Mouse (Mus musculus): Measurements from ENCODE around the gene Vrk2. TPM values are rescaled to one million over a fixed set of nuclear protein-coding genes. Genes with fewer than 3 reads are reported as not detected.

The Vrk2 gene
- total RNA-seq, 2 experiments from 2014 or later, result 43.1 to 45.4 TPM

DNA sequence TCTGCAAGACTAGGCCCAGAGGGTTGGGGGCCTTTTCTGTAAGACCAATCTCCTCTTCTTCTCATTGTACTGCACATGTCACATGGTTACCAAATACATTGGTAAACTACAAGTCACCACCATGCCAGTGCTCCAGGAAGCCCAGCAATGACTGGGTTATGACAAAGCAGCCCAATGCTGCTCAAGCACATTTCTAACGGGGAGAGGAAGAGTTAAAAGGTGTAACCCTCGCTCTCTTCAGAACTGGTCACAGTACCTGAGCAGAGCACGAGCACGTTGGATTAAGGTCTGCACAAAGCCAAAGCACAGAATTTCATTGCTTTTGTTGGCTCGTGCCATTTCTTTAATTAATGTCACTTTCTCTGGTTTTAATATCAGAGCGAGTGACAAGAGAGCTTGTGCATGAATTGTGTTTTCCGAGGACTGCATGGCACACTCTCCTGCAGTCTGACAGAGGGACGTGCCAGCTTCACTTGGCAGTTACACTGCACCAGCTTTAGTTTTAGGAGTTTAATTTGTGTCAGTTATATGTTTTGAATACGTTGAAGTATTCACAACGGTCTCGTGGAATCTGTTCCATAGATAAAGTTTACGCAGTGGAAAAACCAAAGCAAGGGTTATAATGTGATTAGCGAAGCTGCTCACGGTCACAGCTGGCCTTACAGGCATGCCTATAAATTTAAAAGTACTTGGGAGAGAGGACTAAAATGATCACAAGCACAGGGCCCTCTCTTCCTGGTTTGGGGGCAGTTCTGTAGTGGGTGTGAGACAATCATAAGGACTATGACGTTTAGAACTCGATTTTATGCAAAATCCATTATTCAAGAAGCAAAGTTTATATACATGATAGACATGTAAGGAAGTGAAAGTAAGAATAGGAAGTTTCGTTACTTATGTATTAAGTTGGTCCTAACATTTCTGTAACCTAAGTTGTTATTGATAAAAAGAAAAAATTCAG is 8.1 kb downstream of the Vrk2 start:
- peak; percentile 70 for ATAC-seq (replicated peaks; ENCODE audit: poor library complexity)

DNA sequence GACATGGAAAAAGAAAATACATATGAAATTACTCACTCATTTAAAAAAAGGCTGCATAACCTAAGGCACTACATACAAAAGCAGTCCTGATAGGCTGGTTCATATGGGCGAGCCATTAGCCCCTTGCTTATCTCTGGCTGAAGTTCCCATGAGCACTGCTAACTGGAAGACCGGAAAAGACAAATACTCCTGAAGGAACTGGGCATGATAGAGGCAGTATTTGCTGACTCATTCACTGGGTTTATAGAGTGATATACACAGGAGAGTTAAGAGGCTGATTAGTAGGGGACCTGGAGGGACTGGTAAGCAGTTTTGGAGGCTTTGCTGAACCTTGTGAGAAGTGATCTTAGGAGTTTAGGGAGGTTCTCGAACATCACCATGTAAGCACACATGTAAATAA is 42.2 kb downstream of the Vrk2 start:
- no peak for ATAC-seq (replicated peaks; ENCODE audit: poor library complexity)

DNA sequence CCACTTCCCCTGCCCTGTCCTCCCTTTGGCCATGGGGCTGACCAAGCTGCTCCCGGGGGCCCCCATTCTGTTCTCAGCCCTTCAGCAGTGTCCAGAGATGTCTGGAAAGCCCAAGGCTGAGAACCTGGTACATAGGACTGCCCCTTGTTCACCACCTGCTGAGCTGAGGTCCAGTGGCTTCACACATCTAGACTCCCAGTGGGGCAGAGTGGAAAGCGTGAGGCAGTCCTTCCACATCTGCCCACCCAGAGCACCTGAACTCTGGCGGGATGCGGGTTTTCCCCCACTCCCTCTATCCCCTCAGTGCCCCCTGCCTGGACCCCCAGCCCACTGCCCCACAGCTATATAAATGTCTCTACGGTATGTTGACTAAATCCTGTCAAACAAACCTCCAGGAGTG is 56.0 kb downstream of the Vrk2 start:
- no peak for ATAC-seq (replicated peaks; ENCODE audit: poor library complexity)

DNA sequence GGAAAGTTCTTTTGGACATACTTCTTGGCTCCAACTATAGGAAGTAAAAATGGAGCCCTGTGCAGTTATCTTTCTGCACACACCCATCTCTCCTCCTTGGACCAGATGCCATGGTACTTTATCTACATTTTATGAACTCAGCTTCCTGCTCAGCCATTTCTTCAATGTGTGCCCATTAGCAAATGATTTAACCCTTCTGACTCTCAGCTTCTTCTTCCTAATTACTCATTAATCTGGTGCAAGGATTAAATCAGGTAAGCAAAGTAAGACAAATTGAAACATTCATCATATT is 60.0 kb downstream of the Vrk2 start:
- peak; percentile 89 for ATAC-seq (replicated peaks; ENCODE audit: poor library complexity)

DNA sequence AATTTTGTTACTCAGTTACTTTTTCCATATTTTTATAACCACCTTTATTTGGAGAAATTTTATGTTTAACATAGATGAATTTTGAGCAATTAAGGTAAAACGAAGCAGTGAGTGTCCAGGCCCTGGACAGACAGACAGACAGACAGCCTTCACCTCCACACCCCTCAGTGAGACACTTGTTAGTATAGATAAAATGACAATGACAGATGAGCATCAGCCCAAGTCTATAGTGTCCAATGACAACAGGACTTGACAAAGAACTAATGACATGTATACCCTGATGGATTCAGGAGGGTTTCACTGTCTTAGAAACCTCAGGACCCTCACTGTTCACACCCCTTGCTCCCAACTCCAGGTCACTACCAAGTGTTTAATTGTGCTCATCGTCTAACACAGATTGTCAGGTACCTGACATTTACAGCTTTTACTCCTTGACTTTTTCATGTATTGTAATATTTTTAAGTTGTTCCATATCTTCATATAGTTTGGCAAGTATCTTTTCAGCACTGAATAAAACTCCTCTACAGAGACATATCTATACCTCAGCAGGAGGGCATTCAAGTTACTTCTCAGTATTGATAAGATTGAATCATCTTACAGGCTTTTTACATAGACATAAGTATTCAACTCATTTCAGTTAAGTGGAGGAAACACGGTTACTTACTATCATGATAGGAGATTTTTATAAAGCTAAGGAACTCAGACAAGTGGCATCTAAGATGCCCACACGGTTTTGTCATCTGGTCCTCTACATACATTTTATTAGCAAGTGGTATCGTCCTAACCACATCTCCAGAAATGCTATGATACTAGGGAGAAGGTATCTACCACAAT is 60.6 kb downstream of the Vrk2 start:
- ATAC-seq (replicated peaks; ENCODE audit: poor library complexity), result peak; percentile 68

DNA sequence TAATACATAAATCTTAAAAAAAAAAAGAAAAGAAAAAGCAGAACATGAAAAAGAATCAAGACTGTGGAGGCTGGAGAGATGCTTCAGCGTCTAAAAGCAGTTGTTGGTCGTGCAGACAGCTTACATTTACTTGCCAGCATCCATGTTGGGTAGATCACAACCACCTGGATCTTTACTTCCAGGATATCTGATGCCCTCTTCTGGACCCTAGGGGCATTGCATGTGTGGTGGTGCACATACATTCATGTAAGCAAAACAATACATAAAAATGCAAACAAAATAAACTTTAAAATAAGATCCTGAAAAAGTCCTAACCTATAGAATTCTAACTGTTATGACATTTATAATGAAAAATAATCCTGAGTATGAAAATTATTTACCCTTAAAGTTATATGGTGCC is 66.9 kb downstream of the Vrk2 start:
- ATAC-seq (replicated peaks; ENCODE audit: poor library complexity), result peak; percentile 52; the same call in 1 of the 2 replicates

DNA sequence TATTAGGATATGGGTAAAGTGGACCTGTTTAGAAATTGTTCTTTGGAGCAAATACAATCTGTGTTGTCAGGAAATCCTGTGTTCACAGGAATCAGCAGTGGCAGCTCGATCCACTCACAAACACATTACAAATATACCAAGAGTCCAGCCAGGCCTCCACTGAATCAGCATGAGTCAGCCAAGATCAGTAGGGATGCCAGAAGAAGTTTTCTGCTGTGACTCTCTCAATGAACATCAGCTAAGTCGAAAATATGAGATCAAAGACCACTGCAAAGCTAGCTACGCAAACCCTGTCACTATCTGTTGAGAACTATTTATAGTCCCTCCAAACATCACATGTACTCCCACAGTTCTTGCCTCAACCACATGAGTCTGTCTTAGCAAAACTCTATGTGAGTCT is 74.8 kb downstream of the Vrk2 start:
- no peak for ATAC-seq (replicated peaks; ENCODE audit: poor library complexity)

DNA sequence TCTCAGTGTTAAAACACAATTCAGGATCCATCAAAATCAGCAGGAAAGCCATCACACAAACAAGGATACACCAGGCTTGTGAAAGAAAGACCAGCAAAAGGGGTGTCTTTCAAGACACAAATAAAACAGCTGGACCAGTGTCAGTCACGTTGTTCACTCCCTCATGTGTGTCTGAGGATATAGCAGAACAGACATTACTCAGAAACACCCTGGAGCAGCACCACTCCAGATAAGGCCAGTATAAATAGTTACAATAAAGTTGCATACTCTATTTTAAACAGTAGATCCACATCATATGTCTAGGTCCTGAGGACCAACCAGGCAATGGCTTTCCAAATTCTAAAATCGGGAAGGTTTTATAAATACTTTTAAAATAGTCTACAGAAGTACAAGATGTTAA is 77.7 kb downstream of the Vrk2 start:
- no peak for ATAC-seq (replicated peaks; ENCODE audit: poor library complexity)

DNA sequence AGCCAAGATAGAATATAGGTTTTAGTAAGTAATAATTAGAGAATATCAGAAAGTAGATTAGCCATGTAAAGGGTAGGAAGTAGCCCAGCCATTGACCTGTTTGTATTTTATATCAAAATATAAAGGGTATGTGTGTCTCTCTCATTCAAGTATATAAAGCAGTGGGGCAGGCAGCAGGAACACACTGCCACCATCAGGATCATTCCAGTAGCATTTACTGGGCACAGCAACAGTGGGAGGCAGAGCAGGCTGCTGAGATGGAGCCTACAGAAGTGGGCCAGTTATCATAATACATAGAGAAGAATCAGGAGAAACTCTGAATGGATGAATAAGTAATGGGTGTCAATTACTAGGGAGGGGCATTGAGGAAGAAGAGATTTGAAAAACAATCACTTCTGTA is 80.1 kb downstream of the Vrk2 start:
- ATAC-seq (replicated peaks; ENCODE audit: poor library complexity), result no peak

DNA sequence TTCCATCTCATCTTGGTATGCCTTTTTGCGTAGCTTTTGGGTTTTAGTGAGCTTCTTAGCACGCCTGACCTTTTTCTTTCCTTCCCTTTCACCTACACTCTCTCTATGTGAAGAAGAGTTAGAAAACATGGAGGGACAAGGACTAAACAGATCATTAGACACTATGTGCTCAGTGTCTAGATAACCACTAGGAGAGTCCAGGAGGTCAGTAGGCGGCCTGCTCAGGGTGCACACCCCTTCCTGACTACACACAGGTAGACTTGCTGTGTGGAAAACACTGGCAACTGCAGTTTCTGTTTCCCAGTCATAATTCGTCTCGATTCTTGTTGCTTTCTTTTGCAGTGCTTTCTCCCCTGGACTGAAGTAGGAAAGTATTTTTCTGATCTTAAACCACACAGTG is 97.8 kb downstream of the Vrk2 start:
- ATAC-seq (replicated peaks; ENCODE audit: poor library complexity), result no peak

DNA sequence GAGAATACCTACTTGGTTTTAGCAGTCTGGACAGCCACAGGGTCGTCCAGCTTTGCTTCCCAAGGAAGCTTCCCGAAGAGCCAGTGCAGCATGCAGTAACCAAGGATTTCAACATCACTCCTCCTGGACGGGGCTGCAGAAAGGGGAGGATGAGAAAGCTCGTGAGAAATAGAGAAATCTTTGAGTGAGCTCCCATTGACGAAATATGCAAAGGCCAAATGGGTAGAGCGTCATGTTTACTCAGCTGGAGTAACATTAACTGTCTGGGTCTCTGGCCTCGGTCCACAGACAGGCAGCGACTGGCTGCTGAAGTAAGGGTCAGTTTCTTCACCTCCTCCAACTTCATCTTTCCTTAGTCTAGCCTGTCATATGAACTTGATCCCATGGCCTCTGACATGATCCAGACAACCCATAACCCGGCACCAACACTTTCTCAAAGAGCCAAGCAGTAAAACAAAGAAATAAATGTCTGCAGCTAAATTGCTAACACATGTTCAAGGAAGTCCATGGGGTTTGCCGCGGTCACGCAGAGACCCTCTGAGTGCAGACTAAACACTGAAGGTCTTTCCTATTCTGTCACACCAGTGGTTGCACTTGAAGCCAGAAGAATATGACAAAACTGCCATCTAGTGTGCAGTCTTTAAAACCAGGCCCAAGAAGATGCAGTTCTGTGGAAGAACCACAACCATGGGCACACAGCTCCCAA is 103.9 kb downstream of the Vrk2 start:
- peak; percentile 46; the same call in 1 of the 2 replicates for ATAC-seq (replicated peaks; ENCODE audit: poor library complexity)

DNA sequence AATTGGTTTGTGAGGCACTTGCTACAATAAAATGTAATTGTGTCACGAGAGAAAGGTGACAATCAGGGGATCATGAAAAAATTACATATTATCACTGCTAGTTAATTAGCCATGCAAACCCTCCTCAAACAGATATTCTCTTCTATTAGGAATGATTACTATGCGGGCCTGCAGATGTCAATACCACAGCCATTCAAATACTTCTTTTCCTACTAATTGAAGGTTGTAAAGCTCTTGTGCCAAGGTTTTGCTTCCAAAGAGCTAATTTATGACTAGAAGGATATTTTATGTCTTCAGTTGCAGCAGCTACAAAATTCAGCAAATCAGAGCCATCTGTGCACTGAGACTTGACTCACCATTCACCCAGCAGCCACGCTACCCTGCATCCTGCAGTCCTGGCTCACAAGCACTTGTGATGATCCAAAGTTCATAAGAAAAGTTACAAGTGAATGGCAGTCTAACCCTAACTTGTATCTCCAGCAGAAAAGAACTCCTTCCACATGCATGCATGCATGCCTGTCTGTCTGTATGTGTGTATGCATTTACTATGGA is 112.0 kb downstream of the Vrk2 start:
- no peak for ATAC-seq (replicated peaks; ENCODE audit: poor library complexity)

DNA sequence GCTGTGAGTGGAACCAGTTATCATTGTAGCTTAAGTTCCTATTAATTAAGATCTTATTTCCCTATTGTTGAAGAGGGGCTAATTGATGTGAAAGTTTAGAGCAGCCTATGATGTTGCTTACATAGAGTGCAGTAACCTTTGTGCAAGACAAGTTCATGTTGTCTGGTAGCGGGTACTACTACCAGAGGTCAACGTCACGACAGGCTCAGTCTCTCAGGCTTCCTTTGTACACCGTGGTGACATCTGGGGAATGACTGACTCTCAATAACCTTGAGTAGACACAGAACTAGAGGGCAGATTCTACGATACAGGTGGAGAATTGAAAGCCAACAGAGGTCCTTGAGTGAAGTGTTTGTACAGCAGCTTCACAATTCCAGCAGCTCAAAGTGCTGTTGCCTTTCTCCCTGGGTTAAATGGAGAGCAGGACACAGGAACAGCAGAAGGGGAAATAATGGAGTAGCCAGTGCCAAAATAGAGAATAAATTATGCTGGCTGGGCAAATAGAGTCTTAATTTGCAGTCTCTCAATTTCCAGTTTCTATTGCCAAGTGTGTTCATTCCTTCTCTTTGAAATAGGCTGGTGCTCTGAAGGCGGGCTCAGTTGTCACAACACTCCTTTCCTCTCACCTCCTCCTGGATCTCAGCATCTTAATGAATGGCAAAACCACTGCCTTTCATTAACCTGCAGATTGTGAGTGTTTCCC is 116.6 kb downstream of the Vrk2 start:
- no peak for ATAC-seq (replicated peaks; ENCODE audit: poor library complexity)

DNA sequence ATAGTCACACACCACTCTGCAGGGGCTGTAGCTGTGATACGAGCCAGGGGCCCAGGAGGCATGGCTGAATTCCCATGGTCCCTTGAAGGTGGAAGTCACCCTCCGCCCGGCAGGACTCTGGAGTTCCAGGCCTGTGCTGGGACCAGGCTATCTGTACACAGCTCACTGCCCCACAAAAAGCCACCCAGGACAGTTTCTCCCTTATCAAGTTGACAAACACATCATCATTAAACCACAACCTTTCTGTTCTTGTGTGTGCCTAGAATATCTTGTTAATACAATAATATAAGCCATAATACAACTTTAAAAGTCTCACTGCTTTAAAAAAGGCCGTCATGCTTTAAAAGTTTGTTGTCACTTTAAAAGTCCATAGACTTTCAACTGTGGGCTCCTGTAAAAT is 139.7 kb downstream of the Vrk2 start:
- ATAC-seq (replicated peaks; ENCODE audit: poor library complexity), result peak; percentile 52

DNA sequence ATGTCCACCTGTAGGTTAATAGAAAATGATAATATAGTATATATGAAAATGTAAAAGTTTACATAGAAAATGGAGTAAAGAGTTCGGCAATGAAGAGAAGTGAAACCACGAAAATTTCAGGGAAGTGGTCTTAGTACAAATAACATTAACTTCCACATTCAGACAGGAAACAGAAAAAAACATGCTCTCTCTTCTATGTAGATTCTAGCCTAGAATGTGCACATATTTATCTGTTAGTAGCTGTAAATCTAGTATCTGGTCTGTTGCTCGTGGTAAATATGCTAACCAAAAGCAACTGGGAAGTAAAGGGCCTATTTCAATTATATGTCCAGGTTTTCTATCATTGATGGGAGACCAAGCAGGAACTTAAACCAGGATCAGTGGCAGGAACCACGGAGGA is 141.1 kb downstream of the Vrk2 start:
- peak; percentile 62 for ATAC-seq (replicated peaks; ENCODE audit: poor library complexity)

DNA sequence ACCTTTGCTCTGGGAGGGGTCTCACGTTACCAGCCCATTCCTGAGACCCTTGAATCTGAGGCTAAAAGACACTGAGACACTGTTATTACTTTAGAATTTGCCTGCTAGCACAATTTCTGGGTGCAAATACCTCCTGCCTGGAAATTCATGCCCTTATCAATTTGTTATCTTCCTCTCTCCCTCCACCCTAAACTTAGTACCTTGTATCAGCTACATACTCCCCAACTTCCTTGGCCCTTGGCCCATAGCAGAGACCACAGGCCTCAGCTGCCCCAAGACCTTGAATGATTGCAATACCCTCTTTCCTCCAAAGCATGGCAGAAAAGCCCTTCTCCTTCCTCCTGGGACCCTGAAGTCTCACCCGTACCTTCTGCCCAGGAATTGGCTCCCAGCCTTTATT is 142.6 kb downstream of the Vrk2 start:
- ATAC-seq (replicated peaks; ENCODE audit: poor library complexity), result peak; percentile 65

DNA sequence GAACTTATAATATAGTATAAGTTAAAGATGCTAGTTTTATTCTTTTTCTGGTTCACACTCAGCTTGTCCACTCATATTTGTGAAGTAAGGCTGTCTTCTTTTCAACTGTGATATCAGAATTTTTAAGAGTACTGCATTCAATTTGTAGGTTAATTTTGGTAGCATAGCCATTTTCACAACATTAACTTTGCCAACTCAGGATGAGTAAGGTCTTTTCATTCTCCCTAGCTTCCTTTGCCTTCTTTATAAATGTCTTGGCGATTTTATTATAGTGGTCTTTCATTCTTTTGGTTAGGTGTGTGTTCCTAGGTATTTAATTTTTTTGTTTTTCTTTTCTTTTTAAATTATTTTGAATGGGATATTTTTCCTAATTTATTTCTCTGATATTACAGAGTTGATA is 143.2 kb downstream of the Vrk2 start:
- no peak for ATAC-seq (replicated peaks; ENCODE audit: poor library complexity)

DNA sequence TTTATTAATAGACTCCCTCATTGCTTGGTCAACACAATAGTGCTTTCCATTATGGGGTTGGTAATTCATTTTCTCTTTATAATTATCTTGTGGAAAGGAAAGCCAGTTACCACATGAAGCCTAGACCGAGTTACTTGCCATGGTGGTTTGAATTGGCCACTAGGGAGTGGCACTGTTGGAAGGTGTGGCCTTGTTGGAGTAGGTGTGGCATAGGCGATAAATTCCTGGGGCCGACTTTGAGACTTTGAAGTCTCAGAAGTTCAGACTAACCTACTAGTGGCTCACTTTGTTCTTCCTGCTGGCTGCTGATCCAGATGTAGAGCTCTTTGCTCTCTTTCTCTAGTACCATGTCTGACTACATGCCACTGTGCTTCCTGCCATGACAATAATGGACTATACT is 144.0 kb downstream of the Vrk2 start:
- no peak for ATAC-seq (replicated peaks; ENCODE audit: poor library complexity)

DNA sequence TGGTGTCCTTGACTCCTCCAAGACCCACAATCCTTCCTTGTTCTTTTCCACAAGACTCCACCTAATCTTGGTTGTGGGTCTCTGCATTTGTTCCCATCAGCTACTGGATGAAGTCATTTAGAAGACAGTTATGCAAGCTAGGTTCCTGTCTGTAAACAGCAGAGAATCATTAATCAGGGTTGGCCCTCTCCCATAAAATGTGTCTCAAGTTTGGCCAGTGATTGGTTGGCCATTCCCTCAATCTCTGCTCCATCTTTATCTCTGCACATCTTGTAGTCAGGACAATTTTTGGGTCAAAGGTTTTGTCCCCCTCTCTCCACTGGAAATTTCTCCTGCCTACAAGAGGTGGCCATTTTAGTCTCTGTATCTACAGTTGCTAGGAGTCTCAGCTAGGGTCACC is 149.4 kb downstream of the Vrk2 start:
- no peak for ATAC-seq (replicated peaks; ENCODE audit: poor library complexity)

DNA sequence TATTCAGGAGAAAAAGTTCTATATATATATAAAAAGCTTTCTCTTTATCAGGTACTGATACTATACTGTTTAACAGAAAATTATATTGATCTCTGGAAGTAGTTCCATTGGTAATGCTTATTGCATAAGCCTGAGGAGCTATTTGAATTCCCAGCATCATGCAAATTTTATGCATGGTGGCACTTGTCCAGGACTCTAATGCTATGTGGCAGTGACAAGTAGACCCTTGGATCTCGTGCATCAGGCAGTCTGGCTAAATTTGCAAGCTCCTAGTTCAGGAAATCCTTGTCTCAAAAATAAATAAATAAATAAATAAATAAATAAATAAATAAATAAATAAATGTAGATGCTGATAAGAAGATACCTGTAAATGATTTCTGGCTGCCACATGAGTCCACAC is 152.7 kb downstream of the Vrk2 start:
- ATAC-seq (replicated peaks; ENCODE audit: poor library complexity), result no peak

DNA sequence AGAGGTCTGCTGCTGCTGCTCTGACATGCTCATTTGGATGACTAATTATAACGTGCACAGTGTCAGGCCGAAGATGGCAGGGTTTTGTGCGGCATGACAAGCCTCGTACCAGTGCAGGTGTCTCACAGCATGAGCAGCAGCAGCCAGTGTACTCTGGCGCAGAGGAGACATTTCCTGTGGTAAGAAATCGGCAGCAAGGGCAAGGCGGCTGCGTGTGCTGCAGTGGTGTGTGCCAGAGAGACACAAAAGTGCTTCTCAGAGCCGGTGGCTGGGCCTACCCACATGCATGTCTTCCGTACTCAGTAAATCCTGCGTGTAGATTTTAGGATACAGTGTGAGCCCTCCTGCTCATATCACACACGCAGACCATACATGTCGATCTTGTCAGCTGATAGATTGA is 156.0 kb downstream of the Vrk2 start:
- no peak for ATAC-seq (replicated peaks; ENCODE audit: poor library complexity)

Data from megakaryocyte progenitor cell, adult 5-6 weeks (primary cell).